Mouse (Mus musculus): ENCODE results near the gene Ccdc77. TPM values are rescaled to one million over a fixed set of nuclear protein-coding genes. Genes with fewer than 3 reads are reported as not detected.

Gene Ccdc77
- total and polyA plus RNA-seq, 3 experiments: 14.4 to 17.9 TPM; not detected in 1

DNA sequence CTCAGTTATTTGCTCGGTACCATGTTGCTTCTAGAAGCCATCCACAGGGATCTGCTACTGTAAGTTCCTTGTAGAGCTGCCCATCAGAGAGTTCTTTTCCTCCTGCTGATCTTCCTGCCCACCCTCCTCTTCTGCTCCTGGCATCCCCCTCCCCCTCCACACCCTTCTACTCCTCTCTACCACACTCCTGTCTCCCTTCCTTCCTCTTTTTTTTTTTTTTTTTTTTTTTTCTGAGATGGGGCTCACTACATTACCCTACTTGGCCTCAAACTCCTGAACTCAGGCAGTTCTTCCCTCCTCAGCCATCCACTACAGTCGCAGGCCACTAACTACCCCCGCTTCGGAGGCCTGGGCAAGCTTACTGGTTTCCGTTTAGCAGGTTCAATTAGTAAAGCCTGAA, 51.7 kb downstream of the Ccdc77 start:
- no peak for TF ChIP-seq MAX (IDR thresholded peaks at IDR 0.05; ENCODE audit: low read length)
- TF ChIP-seq MYB (IDR thresholded peaks at IDR 0.05; ENCODE audit: low read depth, low read length): no peak
- no peak for TF ChIP-seq USF1 (IDR thresholded peaks at IDR 0.05; ENCODE audit: low read depth, low read length)
- TF ChIP-seq CHD1 (IDR thresholded peaks at IDR 0.05; ENCODE audit: low read depth, low read length): no peak
- 0 out of 2 replicates have a peak, but pooled peaks have one; percentile 46 for TF ChIP-seq MAZ (IDR thresholded peaks at IDR 0.05; ENCODE audit: low read depth, low read length)
- no peak; the same call in 1 of the 2 replicates for TF ChIP-seq ZKSCAN1 (IDR thresholded peaks at IDR 0.05; ENCODE audit: low read depth, low read length)
- peak; percentile 97 for TF ChIP-seq ZNF384 (IDR thresholded peaks at IDR 0.05; ENCODE audit: low read depth, low read length)
- no peak for TF ChIP-seq SMC3 (IDR thresholded peaks at IDR 0.05; ENCODE audit: low read depth, low read length)
- H3K9me3 ChIP-seq (replicated peaks; ENCODE audit: insufficient read depth, low read length): no peaks in the 10 kb centered on the region
- DNase-seq (ENCODE audit: low read depth, low spot score): peak; percentile 49
- H3K4me3 ChIP-seq (ENCODE audit: control insufficient read depth in 1 of 2, insufficient read depth in 1 of 2, low read depth in 2 of 2, low read length in 2 of 2): no peak overlapping the region
- no peak overlapping the region for H3K9ac ChIP-seq (ENCODE audit: control insufficient read depth, low read depth, low read length, poor library complexity, severe bottlenecking)
- no peaks in the 10 kb centered on the region for H3K79me2 ChIP-seq (ENCODE audit: control insufficient read depth, insufficient read depth, low read length, poor library complexity)
- peaks cover 0 to 12% of the 10 kb centered on the region in 2 experiments; a peak in 2 of 4 replicates for H3K4me1 ChIP-seq (ENCODE audit: control insufficient read depth in 1 of 2, insufficient read depth in 2 of 2, low read length in 2 of 2)
- no peaks in the 10 kb centered on the region for H3K27me3 ChIP-seq (ENCODE audit: control insufficient read depth in 1 of 2, insufficient read depth in 2 of 2, low read length in 2 of 2)
- H3K27ac ChIP-seq (ENCODE audit: control insufficient read depth, low read depth, low read length): no peak overlapping the region
- peaks cover 0 to 11% of the 10 kb centered on the region in 2 experiments; a peak in 2 of 4 replicates for H3K36me3 ChIP-seq (ENCODE audit: control insufficient read depth in 1 of 2, insufficient read depth in 2 of 2, low read length in 2 of 2)

DNA sequence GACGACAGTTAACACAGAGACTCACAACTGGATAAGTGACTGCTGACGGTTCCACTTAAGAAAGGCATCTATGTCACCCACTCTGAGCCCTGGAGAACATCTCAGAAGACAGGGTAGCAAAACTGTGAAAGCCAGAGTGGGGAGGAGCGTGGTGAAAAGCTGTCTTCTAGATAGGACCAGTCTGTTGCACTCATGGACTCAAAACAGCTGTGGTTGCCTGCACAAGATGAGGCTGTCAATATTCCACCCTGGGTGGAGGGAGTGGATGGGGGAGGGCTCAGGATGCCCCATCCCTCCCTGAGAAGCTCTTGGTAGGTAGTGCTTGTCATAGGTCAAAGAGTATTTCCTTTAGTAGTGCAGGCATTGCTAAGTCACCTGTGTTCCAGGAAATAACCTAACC, 54.4 kb downstream of the Ccdc77 start:
- H3K36me3 ChIP-seq (ENCODE audit: control insufficient read depth in 1 of 2, insufficient read depth in 2 of 2, low read length in 2 of 2): peaks cover 0 to 14% of the 10 kb centered on the region in 2 experiments; a peak in 2 of 4 replicates
- H3K79me2 ChIP-seq (ENCODE audit: control insufficient read depth, insufficient read depth, low read length, poor library complexity): no peaks in the 10 kb centered on the region
- H3K27ac ChIP-seq (ENCODE audit: control insufficient read depth, low read depth, low read length): no peak overlapping the region
- H3K27me3 ChIP-seq (ENCODE audit: control insufficient read depth in 1 of 2, insufficient read depth in 2 of 2, low read length in 2 of 2): 0 out of 4 replicates have a peak, but pooled peaks cover 0 to 1% of the 10 kb centered on the region in 2 experiments
- H3K4me1 ChIP-seq (ENCODE audit: control insufficient read depth in 1 of 2, insufficient read depth in 2 of 2, low read length in 2 of 2): peaks cover 0 to 17% of the 10 kb centered on the region in 2 experiments; a peak in 2 of 4 replicates
- H3K9ac ChIP-seq (ENCODE audit: control insufficient read depth, low read depth, low read length, poor library complexity, severe bottlenecking): no peak overlapping the region
- no peak for DNase-seq (ENCODE audit: low read depth, low spot score)
- no peak overlapping the region for H3K4me3 ChIP-seq (ENCODE audit: control insufficient read depth in 1 of 2, insufficient read depth in 1 of 2, low read depth in 2 of 2, low read length in 2 of 2)
- H3K9me3 ChIP-seq (replicated peaks; ENCODE audit: insufficient read depth, low read length): no peaks in the 10 kb centered on the region
- no peak for TF ChIP-seq ETS1 (IDR thresholded peaks at IDR 0.05; ENCODE audit: low read depth, low read length)
- TF ChIP-seq MEF2A (IDR thresholded peaks at IDR 0.05; ENCODE audit: extremely low read depth, insufficient replicate concordance, low read depth, low read length, poor library complexity, severe bottlenecking): no peak
- no peak for TF ChIP-seq E2F4 (IDR thresholded peaks at IDR 0.05; ENCODE audit: borderline replicate concordance, low read depth, low read length)
- TF ChIP-seq NELFE (IDR thresholded peaks at IDR 0.05; ENCODE audit: low read depth, low read length): no peak
- TF ChIP-seq SIN3A (IDR thresholded peaks at IDR 0.05; ENCODE audit: low read length): no peak
- TF ChIP-seq TBP (IDR thresholded peaks at IDR 0.05; ENCODE audit: low read depth, low read length): no peak
- no peak for TF ChIP-seq MAFK (IDR thresholded peaks at IDR 0.05; ENCODE audit: borderline replicate concordance, low read depth, low read length)
- TF ChIP-seq CTCF (IDR thresholded peaks at IDR 0.05 in 2 of 3, conservative IDR thresholded peaks at IDR 0.05 in 1 of 3; ENCODE audit: control insufficient read depth in 1 of 3, insufficient read depth in 1 of 3, low read depth in 2 of 3, low read length in 3 of 3, poor library complexity in 1 of 3, severe bottlenecking in 1 of 3): no peak
- no peak for TF ChIP-seq NRF1 (IDR thresholded peaks at IDR 0.05; ENCODE audit: insufficient read depth, low read depth, low read length, poor library complexity, severe bottlenecking)
- no peak for TF ChIP-seq RAD21 (IDR thresholded peaks at IDR 0.05; ENCODE audit: low read depth, low read length)
- no peak for TF ChIP-seq TCF12 (IDR thresholded peaks at IDR 0.05; ENCODE audit: low read depth, low read length)
- TF ChIP-seq CHD2 (IDR thresholded peaks at IDR 0.05; ENCODE audit: low read length): no peak
- no peak for TF ChIP-seq MAX (IDR thresholded peaks at IDR 0.05; ENCODE audit: low read length)
- no peak for TF ChIP-seq POLR2AphosphoS5 (IDR thresholded peaks at IDR 0.05; ENCODE audit: borderline replicate concordance, low read depth, low read length)
- no peak for TF ChIP-seq MAZ (IDR thresholded peaks at IDR 0.05; ENCODE audit: low read depth, low read length)
- no peak for TF ChIP-seq CHD1 (IDR thresholded peaks at IDR 0.05; ENCODE audit: low read depth, low read length)
